In the genomic region with DNA sequence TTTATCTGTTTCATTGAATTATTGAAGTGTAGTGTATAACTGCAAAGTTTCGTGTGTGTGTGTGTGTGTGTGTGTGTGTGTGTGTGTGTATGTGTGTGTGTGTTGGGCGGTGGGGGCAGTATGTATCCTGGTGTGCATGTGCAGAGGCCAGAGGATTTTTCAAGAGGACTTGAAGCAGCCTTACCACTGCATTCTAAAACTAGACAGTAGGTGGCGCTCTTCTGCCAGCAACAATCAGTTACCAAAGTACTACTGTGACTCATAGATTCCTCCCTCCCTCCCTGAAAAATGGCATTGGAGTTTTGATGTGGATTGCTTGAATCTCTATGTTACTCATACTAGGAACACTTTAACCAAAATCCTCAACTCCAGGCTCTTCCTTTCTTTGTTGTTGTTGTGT, we compare ENCODE assay signal across 8 mouse cellular contexts. TPM values are rescaled to one million over a fixed set of nuclear protein-coding genes. Genes with fewer than 3 reads are reported as not detected.
A peak's percentile ranks its signal among the peaks of the same experiment; 100 is the strongest.
DNase-seq lines count a peak whose midpoint lies in the region; ATAC-seq and TF ChIP-seq lines count a peak whose summit lies in the region.

No protein-coding gene starts in this region.

- no peak for TF ChIP-seq POLR2A in cerebellum, adult 2 months (IDR thresholded peaks at IDR 0.05; ENCODE audit: borderline replicate concordance, insufficient read depth, low read length)
- no peak for TF ChIP-seq POLR2A in spleen, adult 2 months (IDR thresholded peaks at IDR 0.05; ENCODE audit: low read depth, low read length)

- H3K36me3 ChIP-seq in hindbrain, embryonic 10.5 days = peaks cover 67% of the 10 kb centered on the region
- H3K36me3 ChIP-seq in hindbrain, embryonic 12.5 days = peaks cover 51% of the 10 kb centered on the region
- H3K36me3 ChIP-seq in spleen, adult 2 months (ENCODE audit: control insufficient read depth, insufficient read depth, low read length) = peaks cover 18% of the 10 kb centered on the region

- no peak for ATAC-seq in hindbrain, embryonic 12.5 days (ENCODE audit: low FRiP score)
- ATAC-seq in inflammation-experienced regulatory T-cells, adult 6 months = peak; percentile 56
- peak; percentile 59 for ATAC-seq in megakaryocyte-erythroid progenitor cell, adult 5-6 weeks (replicated peaks; ENCODE audit: low FRiP score, low TSS enrichment, poor library complexity, severe bottlenecking)

- H3K27ac ChIP-seq in hindbrain, embryonic 10.5 days = no peak overlapping the region
- no peak overlapping the region for H3K27ac ChIP-seq in hindbrain, embryonic 12.5 days
- H3K27ac ChIP-seq in cerebellum, adult 2 months (ENCODE audit: insufficient read depth, low read length) = no peak overlapping the region
- H3K27ac ChIP-seq in left cerebral cortex, adult 2 months = no peak overlapping the region
- H3K27ac ChIP-seq in spleen, adult 2 months (ENCODE audit: insufficient read depth, low read length) = no peak overlapping the region

- peak; percentile 65 for DNase-seq in hindbrain, embryonic 10.5 days (ENCODE audit: low spot score)
- DNase-seq in cerebellum, adult 2 months = peak; percentile 66 to 70
- peak; percentile 38 to 69 for DNase-seq in frontal cortex, postnatal 14 days (ENCODE audit: low spot score in 2 of 2)
- DNase-seq in left cerebral cortex, adult 2 months (ENCODE audit: extremely low spot score in 1 of 2, low spot score in 2 of 2) = peak; percentile 72 to 78
- DNase-seq in spleen, adult 2 months (ENCODE audit: low read depth in 1 of 2, low spot score in 2 of 2) = peak; percentile 71 to 80

- no peaks in the 10 kb centered on the region for H3K4me1 ChIP-seq in hindbrain, embryonic 10.5 days (replicated peaks)
- H3K4me1 ChIP-seq in hindbrain, embryonic 12.5 days = no peaks in the 10 kb centered on the region
- H3K4me1 ChIP-seq in cerebellum, adult 2 months (ENCODE audit: control insufficient read depth, insufficient read depth, low read length) = no peaks in the 10 kb centered on the region
- peaks cover 7% of the 10 kb centered on the region for H3K4me1 ChIP-seq in spleen, adult 2 months (ENCODE audit: control insufficient read depth, insufficient read depth, insufficient read length)

- no peaks in the 10 kb centered on the region for H3K9me3 ChIP-seq in hindbrain, embryonic 10.5 days
- H3K9me3 ChIP-seq in hindbrain, embryonic 12.5 days (replicated peaks) = no peaks in the 10 kb centered on the region

- no peak overlapping the region for H3K4me2 ChIP-seq in hindbrain, embryonic 12.5 days (replicated peaks)

- intact Hi-C loops in left cerebral cortex, adult 2 months (cut with DNase I) = loop anchor here (1.0 to 2.0 kb wide), 3 partner anchors 46 to 319 kb away; no protein-coding TSS in a partner anchor

- no peak overlapping the region for H3K4me3 ChIP-seq in hindbrain, embryonic 10.5 days
- H3K4me3 ChIP-seq in hindbrain, embryonic 12.5 days = no peak overlapping the region
- H3K4me3 ChIP-seq in cerebellum, adult 2 months (replicated peaks; ENCODE audit: insufficient read depth, low read depth, low read length) = no peak overlapping the region
- H3K4me3 ChIP-seq in left cerebral cortex, adult 2 months = no peak overlapping the region
- H3K4me3 ChIP-seq in spleen, adult 2 months (ENCODE audit: extremely low read depth, insufficient read depth, insufficient read length) = no peak overlapping the region

- 28% methylated on average over 3 of the region's 3 CpGs for WGBS in hindbrain, embryonic 10.5 days
- 24% methylated on average over 3 of the region's 3 CpGs for WGBS in hindbrain, embryonic 12.5 days
- WGBS in cerebellum, adult 2 months = 13% methylated on average over 3 of the region's 3 CpGs
- WGBS in spleen, adult 2 months = 27% methylated on average over 3 of the region's 3 CpGs

- H3K9ac ChIP-seq in hindbrain, embryonic 12.5 days = no peak overlapping the region

- TF ChIP-seq CTCF in cerebellum, adult 2 months (IDR thresholded peaks at IDR 0.05; ENCODE audit: borderline replicate concordance, insufficient read depth, low read depth, low read length) = peak; percentile 68
- TF ChIP-seq CTCF in left cerebral cortex, adult 2 months (IDR thresholded peaks at IDR 0.05) = peak; percentile 75
- peak; percentile 58; the same call in 1 of the 2 replicates for TF ChIP-seq CTCF in spleen, adult 2 months (IDR thresholded peaks at IDR 0.05; ENCODE audit: extremely low read depth, insufficient read depth, insufficient read length, insufficient replicate concordance)

- H3K27me3 ChIP-seq in hindbrain, embryonic 10.5 days (ENCODE audit: insufficient read depth, poor library complexity, severe bottlenecking) = no peaks in the 10 kb centered on the region
- H3K27me3 ChIP-seq in hindbrain, embryonic 12.5 days = no peaks in the 10 kb centered on the region
- no peaks in the 10 kb centered on the region for H3K27me3 ChIP-seq in cerebellum, adult 2 months (ENCODE audit: control insufficient read depth, insufficient read depth, low read length)
- no peaks in the 10 kb centered on the region for H3K27me3 ChIP-seq in spleen, adult 2 months (ENCODE audit: control insufficient read depth, insufficient read depth, low read length)

RNA-seq across cellular contexts. Expression of gene Mrpl22, which starts 8.1 kb away (rescaled TPM):
- 140 TPM in 2 replicates for polyA plus RNA-seq in hindbrain, embryonic 10.5 days (2016; fragmentation: Nextera tagmentation; extraction: Ambion mirVana)
- polyA plus RNA-seq in hindbrain, embryonic 12.5 days (2016; fragmentation: Nextera tagmentation; extraction: Ambion mirVana) = 98.3 and 102 TPM in 2 replicates
- polyA plus RNA-seq in cerebellum, adult 2 months (2012; rRNA removed) = 62.0 and 66.5 TPM in 2 replicates
- 10 to 100 TPM; 58.3 to 73.6 (median 64.8) TPM for polyA plus RNA-seq in inflammation-experienced regulatory T-cells, adult 6 months (2017; shearing (Covaris generic))
- total RNA-seq in left cerebral cortex, adult 2 months (2021) = 10 to 100 TPM; 35.7 to 41.5 TPM
- total RNA-seq in megakaryocyte-erythroid progenitor cell, adult 5-6 weeks (2014; fragmentation: Nextera tagmentation) = 75.6 and 84.9 TPM in 2 replicates
- 49.6 and 76.6 TPM in 2 replicates for total RNA-seq in megakaryocyte-erythroid progenitor cell, adult 5-6 weeks (2017)
- 15.5 and 15.9 TPM in 2 replicates for polyA plus RNA-seq in spleen, adult 2 months (2012; rRNA removed)

RNA-seq across cellular contexts. Expression of gene Gemin5, which starts 11.2 kb away (rescaled TPM):
- 27.0 and 31.8 TPM in 2 replicates for polyA plus RNA-seq in hindbrain, embryonic 10.5 days (2016; fragmentation: Nextera tagmentation; extraction: Ambion mirVana)
- polyA plus RNA-seq in hindbrain, embryonic 12.5 days (2016; fragmentation: Nextera tagmentation; extraction: Ambion mirVana) = 22.5 and 24.2 TPM in 2 replicates
- 8.7 and 9.1 TPM in 2 replicates for polyA plus RNA-seq in cerebellum, adult 2 months (2012; rRNA removed)
- 1 to 10 TPM; 5.7 to 6.4 (median 5.9) TPM for polyA plus RNA-seq in inflammation-experienced regulatory T-cells, adult 6 months (2017; shearing (Covaris generic))
- 10 to 100 TPM; 16.8 to 19.7 TPM for total RNA-seq in left cerebral cortex, adult 2 months (2021)
- 43.2 and 51.7 TPM in 2 replicates for total RNA-seq in megakaryocyte-erythroid progenitor cell, adult 5-6 weeks (2014; fragmentation: Nextera tagmentation)
- total RNA-seq in megakaryocyte-erythroid progenitor cell, adult 5-6 weeks (2017) = 43.4 and 57.0 TPM in 2 replicates
- polyA plus RNA-seq in spleen, adult 2 months (2012; rRNA removed) = 6.1 and 6.9 TPM in 2 replicates

RNA-seq across cellular contexts. Expression of gene Igtp, which starts 19.8 kb away (rescaled TPM):
- polyA plus RNA-seq in hindbrain, embryonic 10.5 days (2016; fragmentation: Nextera tagmentation; extraction: Ambion mirVana) = 1.6 and 2.5 TPM in 2 replicates
- polyA plus RNA-seq in hindbrain, embryonic 12.5 days (2016; fragmentation: Nextera tagmentation; extraction: Ambion mirVana) = 1.9 and 2.0 TPM in 2 replicates
- polyA plus RNA-seq in cerebellum, adult 2 months (2012; rRNA removed) = 3.3 and 4.9 TPM in 2 replicates
- 100 to 1,000 TPM; 300 to 422 (median 383) TPM for polyA plus RNA-seq in inflammation-experienced regulatory T-cells, adult 6 months (2017; shearing (Covaris generic))
- total RNA-seq in left cerebral cortex, adult 2 months (2021) = 1 to 10 TPM; 3.6 to 4.2 TPM
- 12.8 and 15.3 TPM in 2 replicates for total RNA-seq in megakaryocyte-erythroid progenitor cell, adult 5-6 weeks (2014; fragmentation: Nextera tagmentation)
- total RNA-seq in megakaryocyte-erythroid progenitor cell, adult 5-6 weeks (2017) = 11.5 and 12.3 TPM in 2 replicates
- polyA plus RNA-seq in spleen, adult 2 months (2012; rRNA removed) = 25.4 and 27.3 TPM in 2 replicates

RNA-seq across cellular contexts. Expression of gene Irgm2, which starts 19.9 kb away (rescaled TPM):
- polyA plus RNA-seq in hindbrain, embryonic 10.5 days (2016; fragmentation: Nextera tagmentation; extraction: Ambion mirVana) = 0.44 and 0.55 TPM in 2 replicates
- polyA plus RNA-seq in hindbrain, embryonic 12.5 days (2016; fragmentation: Nextera tagmentation; extraction: Ambion mirVana) = 0.87 and 0.96 TPM in 2 replicates
- 3.2 and 3.4 TPM in 2 replicates for polyA plus RNA-seq in cerebellum, adult 2 months (2012; rRNA removed)
- 10 to 100 TPM; 47.5 to 49.5 (median 48.5) TPM for polyA plus RNA-seq in inflammation-experienced regulatory T-cells, adult 6 months (2017; shearing (Covaris generic))
- 1 to 10 TPM; 2.2 to 2.8 TPM for total RNA-seq in left cerebral cortex, adult 2 months (2021)
- 1.2 and 6.1 TPM in 2 replicates for total RNA-seq in megakaryocyte-erythroid progenitor cell, adult 5-6 weeks (2014; fragmentation: Nextera tagmentation)
- total RNA-seq in megakaryocyte-erythroid progenitor cell, adult 5-6 weeks (2017) = 2.9 and 3.7 TPM in 2 replicates
- 18.3 and 21.1 TPM in 2 replicates for polyA plus RNA-seq in spleen, adult 2 months (2012; rRNA removed)

Comparison
In these comparisons a context has a peak if more than half of its experiments do, and no peak if none do; other contexts are left out.
1. RNA of gene Igtp, which starts 19.8 kb away (polyA plus RNA-seq): 300 to 422 TPM in inflammation-experienced regulatory T-cells, adult 6 months; 25.4 to 27.3 TPM in spleen, adult 2 months, 3.3 to 4.9 TPM in cerebellum, adult 2 months, 1.6 to 2.5 TPM in hindbrain, embryonic 10.5 days and 1.9 to 2.0 TPM in hindbrain, embryonic 12.5 days; every median in the first group is over 10 times any median in the second.
2. Peak in every context shown above with its lines, with median percentiles within 50 percentile points of each other: DNase-seq and CTCF ChIP-seq.